Mouse (Mus musculus): Measurements from ENCODE around the gene Zfp712. TPM values are rescaled to one million over a fixed set of nuclear protein-coding genes. Genes with fewer than 3 reads are reported as not detected.

Zfp712 gene
- 0.02 and 0.06 TPM in 2 replicates for polyA plus RNA-seq (2012)

DNA sequence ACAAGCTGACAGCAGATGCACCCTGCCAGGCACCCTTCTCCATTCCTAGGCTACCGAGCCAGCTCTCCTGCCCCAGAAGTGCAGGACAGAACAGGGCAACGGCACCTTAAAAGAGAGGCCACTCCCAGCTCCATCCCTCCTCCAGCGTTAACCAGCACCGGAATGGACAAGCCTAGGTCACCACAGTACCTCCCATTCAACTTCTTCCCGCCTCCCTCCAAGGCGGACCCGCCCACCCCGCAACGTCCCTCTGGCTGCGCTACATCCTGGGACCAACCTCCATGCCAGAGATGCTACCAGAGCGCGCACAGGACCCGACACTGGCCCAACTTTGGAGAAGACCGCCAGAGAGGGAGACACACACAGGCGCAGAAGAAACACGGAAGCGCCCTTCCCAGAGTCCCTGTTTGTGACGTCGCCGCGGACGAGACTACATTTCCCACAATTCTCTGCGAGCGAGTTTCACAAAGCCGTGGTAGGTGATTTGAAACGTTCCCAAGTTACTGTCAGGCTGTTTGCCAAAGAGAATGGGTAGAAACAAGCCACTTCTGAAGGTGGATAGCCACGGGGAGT lies at the start of gene Zfp712:
Gene Zfp712, minus strand, starts transcription at position 385 of the 573 bp plus-strand sequence.
- TF ChIP-seq GATA1 (IDR thresholded peaks at IDR 0.05; ENCODE audit: low read length) = no peak

DNA sequence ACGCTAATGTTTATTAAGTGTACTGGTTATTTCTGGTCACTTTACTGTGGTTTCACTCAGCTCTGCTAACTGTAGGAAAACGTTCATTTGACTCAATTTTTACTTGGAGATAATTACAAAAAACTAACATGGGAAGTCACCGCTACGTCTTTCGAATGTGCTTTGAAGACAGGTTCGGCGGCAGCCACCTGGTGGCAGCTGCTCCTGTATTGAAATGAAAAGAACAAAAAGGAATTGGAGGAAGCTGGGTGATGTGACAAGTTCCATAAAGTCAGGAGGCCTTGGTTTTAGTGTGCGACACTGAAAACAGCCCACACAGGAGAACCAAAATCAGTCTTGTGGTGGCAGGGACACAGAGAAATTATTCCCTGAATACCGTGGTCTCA lies 47.8 kb upstream of the Zfp712 start:
- no peak for TF ChIP-seq GATA1 (IDR thresholded peaks at IDR 0.05; ENCODE audit: low read length)

DNA sequence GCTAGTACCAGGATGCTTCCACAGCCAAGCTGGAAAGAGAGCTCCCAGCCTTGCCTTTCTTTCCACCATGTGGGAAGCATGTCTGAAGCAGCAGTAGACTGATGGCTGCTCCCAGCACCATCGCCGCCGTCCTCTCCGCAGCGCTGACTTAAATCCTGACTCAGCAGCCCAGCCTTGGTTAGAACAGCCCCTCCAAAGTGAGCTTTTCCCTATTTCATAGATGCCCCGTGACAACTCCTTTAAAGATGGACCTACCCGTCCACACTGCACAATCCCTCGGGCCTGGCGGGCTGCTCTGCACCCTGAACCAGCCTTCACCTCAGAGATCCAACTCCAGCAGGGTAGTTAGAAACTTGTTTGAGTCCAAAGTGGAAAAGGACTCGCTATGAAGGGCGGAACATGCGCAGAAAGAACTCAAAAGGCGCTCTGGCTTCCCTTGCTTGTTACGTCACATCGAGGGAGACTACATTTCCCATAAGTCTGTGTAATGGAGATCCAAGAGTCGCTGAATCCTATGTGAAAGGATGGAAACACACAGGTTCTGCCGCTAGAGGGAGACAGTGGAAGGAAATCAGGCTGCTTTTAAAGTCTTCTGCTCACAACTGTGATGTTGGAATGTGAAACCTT lies 47.3 kb upstream of the Zfp712 start, which contains the start of gene Gm28557:
Gene Gm28557, minus strand, starts transcription at position 411 of the 627 bp plus-strand sequence.
- no peak for TF ChIP-seq GATA1 (IDR thresholded peaks at IDR 0.05; ENCODE audit: low read length)

DNA sequence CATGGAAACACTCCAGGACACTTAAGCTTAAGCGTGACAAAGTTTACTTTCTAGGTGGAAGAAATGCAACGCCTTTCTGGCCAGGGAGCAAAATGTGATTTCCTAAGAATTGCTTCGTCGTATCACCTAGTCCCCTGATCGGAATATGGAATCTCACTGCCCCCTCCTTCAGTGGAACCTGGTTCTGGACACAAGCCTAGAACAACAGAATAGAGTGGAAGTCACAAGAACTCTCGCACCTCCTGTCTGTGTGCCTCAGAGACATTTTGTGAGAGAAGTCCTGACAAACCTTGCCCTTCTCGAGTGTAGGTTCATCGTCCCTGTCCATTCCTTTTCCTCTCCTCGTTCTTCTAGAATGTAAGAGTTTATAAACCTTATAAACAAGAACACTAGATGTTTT lies 46.7 kb upstream of the Zfp712 start:
- no peak for TF ChIP-seq GATA1 (IDR thresholded peaks at IDR 0.05; ENCODE audit: low read length)

DNA sequence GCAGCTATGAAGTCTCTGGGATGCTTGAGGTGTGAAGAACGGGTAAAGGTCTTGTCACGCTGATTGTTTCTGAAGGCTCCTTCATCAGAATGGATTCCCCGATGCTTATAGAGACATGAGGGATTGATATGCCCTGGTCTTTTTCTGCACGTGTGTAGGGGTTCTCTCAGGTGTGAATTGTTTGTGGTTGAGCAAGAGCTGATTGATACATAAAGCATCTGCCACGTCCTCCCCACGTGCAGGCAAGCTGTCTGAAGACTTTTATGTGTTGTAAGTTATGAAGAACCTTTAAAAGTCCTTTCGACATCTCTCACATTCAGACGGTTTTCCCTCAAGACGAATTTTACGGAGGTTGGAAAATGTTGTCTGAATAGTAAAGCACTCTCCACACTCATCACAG lies 36.9 kb upstream of the Zfp712 start, which contains the start of gene Zfp708:
Gene Zfp708, minus strand, starts transcription at position 101 of the 400 bp plus-strand sequence.
- no peak for TF ChIP-seq GATA1 (IDR thresholded peaks at IDR 0.05; ENCODE audit: low read length)

DNA sequence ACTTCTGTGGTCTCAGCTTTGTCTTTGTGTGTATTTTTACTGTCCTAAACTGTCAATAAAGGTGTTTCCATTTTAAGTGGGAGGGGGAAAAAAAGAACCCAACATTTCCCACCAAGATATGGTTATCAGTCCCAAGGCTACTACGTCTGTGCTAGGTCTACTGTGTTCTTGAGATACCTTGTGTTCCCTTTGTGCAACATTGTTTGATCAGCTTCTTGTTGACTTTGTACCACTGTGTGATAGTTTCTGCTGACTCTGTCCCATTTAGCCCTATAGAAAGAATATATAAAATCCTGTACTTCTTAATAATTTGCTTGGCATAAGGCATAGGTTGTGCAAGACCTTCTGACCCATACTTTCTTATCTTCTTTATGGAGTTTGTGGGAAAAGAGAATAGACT lies 29.2 kb upstream of the Zfp712 start:
- no peak for TF ChIP-seq GATA1 (IDR thresholded peaks at IDR 0.05; ENCODE audit: low read length)

DNA sequence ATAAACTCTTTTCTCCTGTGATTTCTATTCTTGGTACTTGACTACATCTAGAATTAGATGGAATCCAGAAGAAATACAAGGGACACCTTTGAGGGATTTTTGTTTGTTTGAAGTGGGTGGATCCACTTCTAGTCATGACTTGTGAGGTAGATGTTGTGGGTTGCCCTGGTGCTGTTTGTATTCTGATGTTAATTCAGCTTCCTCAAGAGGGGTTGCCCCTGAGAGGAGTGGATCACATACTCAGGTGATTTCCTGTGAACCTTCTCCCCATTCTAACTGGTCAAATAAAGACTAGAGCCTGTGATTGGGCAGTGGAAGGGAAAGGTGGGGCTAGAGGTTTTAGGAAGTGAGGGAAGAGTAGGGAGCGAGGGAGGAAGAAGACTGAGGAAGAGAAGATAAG lies 21.0 kb upstream of the Zfp712 start:
- TF ChIP-seq GATA1 (IDR thresholded peaks at IDR 0.05; ENCODE audit: low read length) = no peak

DNA sequence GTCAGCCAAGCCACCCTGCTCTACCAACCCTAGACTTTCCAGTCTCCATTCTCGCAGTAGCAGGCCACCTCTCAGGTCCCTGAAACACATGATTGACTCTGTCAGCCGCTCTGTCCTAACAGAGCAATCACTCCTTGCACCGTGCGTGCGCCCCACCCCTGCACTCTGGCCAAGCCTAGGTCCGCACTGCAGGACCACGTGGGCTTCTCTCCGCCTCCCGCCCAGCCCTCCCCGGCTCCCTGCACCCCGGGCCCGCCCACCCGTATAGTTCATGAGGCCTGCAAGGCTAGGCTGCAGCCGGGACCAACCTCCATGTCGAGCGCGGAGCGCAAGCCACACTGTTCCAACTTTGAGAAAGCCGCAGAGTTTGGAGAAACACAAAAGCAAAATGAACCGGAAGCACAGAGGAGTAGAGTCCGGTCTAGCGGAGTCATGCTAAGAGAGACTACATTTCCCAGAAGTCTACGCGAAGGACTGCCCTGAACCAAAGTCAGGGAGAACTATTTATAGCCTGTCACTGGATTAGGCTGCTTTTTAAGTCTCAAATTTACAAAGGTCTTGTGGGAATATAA lies 20.3 kb upstream of the Zfp712 start:
- TF ChIP-seq GATA1 (IDR thresholded peaks at IDR 0.05; ENCODE audit: low read length) = no peak

DNA sequence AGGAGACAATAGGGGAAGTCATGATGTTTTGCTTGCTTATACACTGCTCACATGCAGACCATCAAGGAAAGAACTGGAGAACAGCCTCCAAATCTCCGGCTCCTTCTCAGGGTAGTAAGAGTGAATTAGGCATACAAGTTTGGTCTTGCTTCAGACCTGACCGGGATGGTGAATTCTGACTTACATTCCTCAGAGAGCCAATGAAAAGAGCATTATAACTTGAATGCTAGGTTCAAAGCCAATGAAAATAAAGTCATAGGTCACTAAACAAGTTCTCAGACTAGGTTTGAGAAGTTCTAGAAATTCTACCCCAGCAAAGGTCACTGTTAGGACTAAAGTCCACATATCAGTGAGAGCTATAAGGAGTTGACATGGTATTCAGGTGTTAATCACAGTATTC lies 16.3 kb upstream of the Zfp712 start:
- TF ChIP-seq GATA1 (IDR thresholded peaks at IDR 0.05; ENCODE audit: low read length) = no peak

DNA sequence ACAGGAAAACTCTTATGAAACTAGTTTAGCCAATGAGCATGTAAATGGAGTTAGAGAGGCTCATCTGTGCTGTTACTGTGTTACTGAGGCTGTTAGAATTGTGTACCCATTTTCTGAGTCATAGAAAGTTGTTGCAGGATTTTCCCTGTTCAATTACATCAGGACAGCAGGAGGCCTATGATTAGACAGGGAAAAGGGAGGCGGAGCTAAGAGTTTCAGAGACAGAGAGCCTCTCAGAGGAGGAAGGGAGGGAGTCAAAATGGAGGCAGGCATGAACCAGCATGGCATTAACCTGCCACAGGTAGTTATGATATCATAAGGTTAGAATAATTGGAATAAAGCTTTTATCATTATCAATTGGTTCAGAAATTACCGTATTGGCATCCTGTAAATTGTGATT lies 11.8 kb upstream of the Zfp712 start:
- no peak for TF ChIP-seq GATA1 (IDR thresholded peaks at IDR 0.05; ENCODE audit: low read length)

DNA sequence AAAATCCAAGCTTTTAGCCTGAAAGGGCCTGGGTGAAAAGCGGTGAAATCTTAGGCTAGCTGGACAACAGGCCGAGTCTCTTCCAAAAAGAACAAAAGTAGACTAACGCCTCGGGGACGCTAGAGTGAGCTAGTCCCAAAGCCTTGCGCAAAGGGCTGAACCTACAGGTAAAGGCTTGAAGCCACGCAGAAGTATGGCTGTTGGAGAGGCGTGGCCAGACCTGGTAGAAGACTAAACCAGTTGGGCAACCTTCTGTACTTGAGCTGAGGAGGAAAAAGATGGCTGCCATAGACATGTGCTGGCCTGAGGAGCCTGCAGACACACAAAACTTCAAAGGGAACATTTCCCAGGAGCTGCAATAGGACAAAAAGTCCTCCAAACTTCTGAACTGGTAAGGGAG lies 4.4 kb upstream of the Zfp712 start:
- TF ChIP-seq GATA1 (IDR thresholded peaks at IDR 0.05; ENCODE audit: low read length) = no peak

DNA sequence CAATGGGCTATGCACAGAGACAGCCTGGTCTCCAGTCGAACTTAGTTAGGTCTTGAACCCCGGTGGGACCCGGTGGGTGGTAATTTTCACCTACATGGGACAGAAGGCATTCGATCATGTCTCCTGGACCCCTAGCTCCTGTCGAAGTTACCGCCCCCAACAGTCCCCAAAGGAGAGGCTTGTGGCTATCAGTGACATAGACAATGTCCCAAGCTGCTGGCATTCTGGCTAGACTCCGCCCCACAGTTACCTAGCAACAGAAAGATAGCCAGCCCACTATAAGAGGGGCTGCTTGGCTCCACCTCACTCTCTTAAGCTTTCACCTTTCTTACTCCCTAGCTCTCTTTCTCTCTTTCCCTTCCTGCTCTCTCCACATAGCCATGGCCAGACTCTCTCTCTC lies 1.5 kb upstream of the Zfp712 start:
- TF ChIP-seq GATA1 (IDR thresholded peaks at IDR 0.05; ENCODE audit: low read length) = no peak

DNA sequence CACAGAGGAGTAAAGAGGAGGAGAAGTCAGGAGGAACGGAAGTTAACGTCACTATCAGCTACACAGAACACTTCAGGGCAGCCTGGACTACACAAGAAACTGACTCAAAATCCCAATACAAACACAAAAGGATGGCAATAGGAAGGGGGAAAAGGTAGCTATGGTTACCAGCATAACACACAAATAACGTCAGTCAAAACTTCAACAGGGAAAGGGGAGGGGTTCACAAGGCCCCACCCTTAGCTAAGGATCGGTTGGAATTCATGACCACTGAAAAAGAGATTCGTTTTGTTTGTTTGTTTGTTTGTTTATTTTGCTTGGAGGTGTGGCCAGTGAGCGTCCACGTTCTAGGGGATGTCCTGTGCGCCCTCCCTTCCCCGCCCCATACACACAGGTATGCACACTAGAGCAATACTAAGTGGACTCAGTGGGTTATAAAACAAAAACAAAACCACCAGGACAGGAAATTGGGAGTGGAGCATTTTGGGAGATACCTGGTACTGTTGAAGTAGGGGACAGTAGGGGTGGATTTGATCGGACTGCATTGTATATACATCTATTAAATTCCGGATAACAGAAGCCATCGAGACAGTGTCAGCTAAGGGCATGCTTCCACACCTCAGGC lies 697 bp downstream of the Zfp712 start:
- TF ChIP-seq GATA1 (IDR thresholded peaks at IDR 0.05; ENCODE audit: low read length) = no peak

Other genes starting within 250 kb of the Zfp712 start
- 0.06 TPM in 1 of 2 replicates, not detected in the other for gene Gm10767, start 156.3 kb downstream of the Zfp712 start, polyA plus RNA-seq (2012)
- 0.06 TPM in 1 of 2 replicates, not detected in the other for gene Zfp708, start 36.8 kb upstream of the Zfp712 start, polyA plus RNA-seq (2012)
- 0.06 and 0.30 TPM in 2 replicates for gene Gm28557, start 47.4 kb upstream of the Zfp712 start, polyA plus RNA-seq (2012)
- gene Rslcan18, start 55.1 kb upstream of the Zfp712 start, polyA plus RNA-seq (2012) = 0.05 TPM in 1 of 2 replicates, not detected in the other
- gene Zfp759, start 60.5 kb upstream of the Zfp712 start, polyA plus RNA-seq (2012) = 0.23 and 0.27 TPM in 2 replicates
- gene Rsl1, start 112.0 kb upstream of the Zfp712 start, polyA plus RNA-seq (2012) = 0.02 and 0.14 TPM in 2 replicates
- 0.02 and 0.04 TPM in 2 replicates for gene Zfp455, start 133.3 kb upstream of the Zfp712 start, polyA plus RNA-seq (2012)
- gene Zfp458, start 217.3 kb upstream of the Zfp712 start, polyA plus RNA-seq (2012) = 0.12 and 0.16 TPM in 2 replicates
- 0.09 and 0.22 TPM in 2 replicates for gene Zfp457, start 245.3 kb upstream of the Zfp712 start, polyA plus RNA-seq (2012)

Measured in G1E-ER4 (cell line).